ENCODE assay signal across 12 mouse cellular contexts in the genomic region with DNA sequence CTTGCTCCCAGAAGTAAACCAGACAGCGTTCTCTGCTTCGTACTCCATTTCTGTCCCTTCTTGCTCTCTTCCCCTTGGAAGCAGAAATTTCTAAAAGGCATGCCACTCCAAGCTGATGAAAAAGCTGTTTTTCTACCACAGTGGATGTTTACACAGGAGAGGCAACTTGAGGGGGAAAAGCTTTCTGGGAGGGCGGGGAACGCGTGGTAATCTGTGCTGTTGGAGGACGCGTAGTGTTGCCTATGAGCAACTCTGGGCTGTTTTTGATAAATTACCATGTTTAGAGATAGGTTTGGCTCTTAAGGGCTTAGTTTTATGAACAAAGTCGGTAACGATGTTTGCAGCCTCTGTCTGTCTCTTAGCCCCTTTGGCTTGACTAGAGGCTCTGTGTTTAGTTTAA. TPM values are rescaled to one million over a fixed set of nuclear protein-coding genes. Genes with fewer than 3 reads are reported as not detected.
A peak's percentile ranks its signal among the peaks of the same experiment; 100 is the strongest.
DNase-seq lines count a peak whose midpoint lies in the region; ATAC-seq lines count a peak whose summit lies in the region.
"Had no signal": no experiment of that assay in that cellular context is flagged by ENCODE, and none has a peak within 500 bp of the region (broad histone marks: within the 10 kb centered on the region; RNA-seq: fewer than 3 reads in every experiment).

No protein-coding gene starts in this region.

- ATAC-seq in heart, embryonic 13.5 days (ENCODE audit: extremely low read depth, insufficient number of reproducible peaks, low FRiP score, low TSS enrichment), result no peak
- no peak for ATAC-seq in midbrain, embryonic 11.5 days (ENCODE audit: low FRiP score)
- ATAC-seq in limb, embryonic 15.5 days (ENCODE audit: insufficient number of reproducible peaks, low FRiP score, low TSS enrichment, low read depth), result no peak
- no peak for ATAC-seq in stomach, embryonic 16.5 days (ENCODE audit: insufficient read depth, low FRiP score)
- ATAC-seq in erythroid progenitor cell, adult 5-6 weeks (replicated peaks; ENCODE audit: low FRiP score, poor library complexity, severe bottlenecking), result no peak

- H3K27ac ChIP-seq in heart, embryonic 13.5 days (replicated peaks), result peak overlapping the region; percentile 28; the same call in 1 of the 2 replicates
- H3K27ac ChIP-seq in midbrain, embryonic 11.5 days (ENCODE audit: low read depth, low read length), result no peak overlapping the region
- H3K27ac ChIP-seq in midbrain, embryonic 10.5 days (replicated peaks), result no peak overlapping the region
- H3K27ac ChIP-seq in limb, embryonic 15.5 days, result peak overlapping the region; percentile 47; the same call in 1 of the 2 replicates
- peak overlapping the region; percentile 62; the same call in 1 of the 2 replicates for H3K27ac ChIP-seq in stomach, embryonic 16.5 days (ENCODE audit: low read length)

- H3K36me3 ChIP-seq in heart, embryonic 13.5 days, result peaks cover 9% of the 10 kb centered on the region; the same call in 1 of the 2 replicates
- H3K36me3 ChIP-seq in midbrain, embryonic 11.5 days (ENCODE audit: control insufficient read depth, insufficient read depth, low read length), result no peaks in the 10 kb centered on the region
- H3K36me3 ChIP-seq in midbrain, embryonic 10.5 days, result peaks cover 7% of the 10 kb centered on the region; the same call in 1 of the 2 replicates
- no peaks in the 10 kb centered on the region for H3K36me3 ChIP-seq in limb, embryonic 15.5 days
- no peaks in the 10 kb centered on the region for H3K36me3 ChIP-seq in stomach, embryonic 16.5 days (ENCODE audit: control insufficient read depth, insufficient read depth, low read length)

- no peak for DNase-seq in heart, adult 9 months (ENCODE audit: low spot score in 2 of 2)
- peak; percentile 88 for DNase-seq in midbrain, embryonic 11.5 days (ENCODE audit: low spot score, missing footprints)
- no peak for DNase-seq in midbrain, embryonic 10.5 days (ENCODE audit: low spot score)
- no peak for DNase-seq in urinary bladder, adult 18-20 months (ENCODE audit: low spot score in 2 of 2)
- DNase-seq: B cell, adult 2 months; kidney, adult 9 months; right cerebral cortex, adult 18-20 months; thymus, adult 2 months had no signal

- 44% methylated on average over 9 of the region's 9 CpGs for WGBS in heart, embryonic 13.5 days
- 65% methylated on average over 9 of the region's 9 CpGs for WGBS in midbrain, embryonic 11.5 days
- 63% methylated on average over 9 of the region's 9 CpGs for WGBS in midbrain, embryonic 10.5 days
- WGBS in limb, embryonic 15.5 days, result 50% methylated on average over 9 of the region's 9 CpGs
- 27% methylated on average over 9 of the region's 9 CpGs for WGBS in stomach, embryonic 16.5 days

- H3K27me3 ChIP-seq in heart, embryonic 13.5 days (replicated peaks), result no peaks in the 10 kb centered on the region
- no peaks in the 10 kb centered on the region for H3K27me3 ChIP-seq in midbrain, embryonic 11.5 days (ENCODE audit: control insufficient read depth, insufficient read depth, low read length)
- peaks cover 38% of the 10 kb centered on the region for H3K27me3 ChIP-seq in midbrain, embryonic 10.5 days (ENCODE audit: low read depth, poor library complexity, severe bottlenecking)
- H3K27me3 ChIP-seq in limb, embryonic 15.5 days, result no peaks in the 10 kb centered on the region
- no peaks in the 10 kb centered on the region for H3K27me3 ChIP-seq in stomach, embryonic 16.5 days (ENCODE audit: control insufficient read depth, insufficient read depth, low read length)

- H3K9ac ChIP-seq in heart, embryonic 13.5 days, result peak overlapping the region; percentile 55
- H3K9ac ChIP-seq in midbrain, embryonic 11.5 days (ENCODE audit: low read length), result no peak overlapping the region
- H3K9ac ChIP-seq in limb, embryonic 15.5 days, result no peak overlapping the region
- peak overlapping the region; percentile 43 for H3K9ac ChIP-seq in stomach, embryonic 16.5 days (ENCODE audit: low read length)

- H3K9me3 ChIP-seq in heart, embryonic 13.5 days, result no peaks in the 10 kb centered on the region
- H3K9me3 ChIP-seq in midbrain, embryonic 11.5 days (ENCODE audit: control insufficient read depth, low read length), result no peaks in the 10 kb centered on the region
- no peaks in the 10 kb centered on the region for H3K9me3 ChIP-seq in midbrain, embryonic 10.5 days (replicated peaks)
- no peaks in the 10 kb centered on the region for H3K9me3 ChIP-seq in limb, embryonic 15.5 days
- no peaks in the 10 kb centered on the region for H3K9me3 ChIP-seq in stomach, embryonic 16.5 days (replicated peaks; ENCODE audit: control insufficient read depth, low read length)

- H3K4me1 ChIP-seq in heart, embryonic 13.5 days, result peaks cover 78% of the 10 kb centered on the region
- peaks cover 32% of the 10 kb centered on the region for H3K4me1 ChIP-seq in midbrain, embryonic 11.5 days (ENCODE audit: control insufficient read depth, insufficient read depth, low read length)
- peaks cover 51% of the 10 kb centered on the region for H3K4me1 ChIP-seq in midbrain, embryonic 10.5 days
- H3K4me1 ChIP-seq in limb, embryonic 15.5 days, result peaks cover 68% of the 10 kb centered on the region
- H3K4me1 ChIP-seq in stomach, embryonic 16.5 days (ENCODE audit: control insufficient read depth, insufficient read depth, low read length), result peaks cover 59% of the 10 kb centered on the region

- H3K4me3 ChIP-seq in heart, embryonic 13.5 days, result no peak overlapping the region
- no peak overlapping the region for H3K4me3 ChIP-seq in midbrain, embryonic 11.5 days (ENCODE audit: low read depth, low read length)
- H3K4me3 ChIP-seq in midbrain, embryonic 10.5 days, result no peak overlapping the region
- H3K4me3 ChIP-seq in limb, embryonic 15.5 days, result no peak overlapping the region
- H3K4me3 ChIP-seq in stomach, embryonic 16.5 days (replicated peaks; ENCODE audit: low read length), result 0 out of 2 replicates have a peak overlapping the region, but pooled peaks have one; percentile 5

- peak overlapping the region; percentile 22 for H3K4me2 ChIP-seq in heart, embryonic 13.5 days
- H3K4me2 ChIP-seq in midbrain, embryonic 11.5 days, result no peak overlapping the region
- no peak overlapping the region for H3K4me2 ChIP-seq in limb, embryonic 15.5 days
- peak overlapping the region; percentile 35 for H3K4me2 ChIP-seq in stomach, embryonic 16.5 days (ENCODE audit: low read depth, low read length)

RNA-seq across cellular contexts. Expression of a gene that starts 17.4 kb away (rescaled TPM):
- 15.3 and 15.9 TPM in 2 replicates for polyA plus RNA-seq in heart, embryonic 13.5 days (2015; fragmentation: Nextera tagmentation; extraction: Ambion mirVana)
- 42.5 and 44.1 TPM in 2 replicates for polyA plus RNA-seq in midbrain, embryonic 11.5 days (2014; fragmentation: Nextera tagmentation; extraction: Ambion mirVana)
- 15.8 and 33.2 TPM in 2 replicates for polyA plus RNA-seq in midbrain, embryonic 10.5 days (2016; fragmentation: Nextera tagmentation; extraction: Ambion mirVana)
- 52.1 and 60.9 TPM in 2 replicates for polyA plus RNA-seq in limb, embryonic 15.5 days (2015; fragmentation: Nextera tagmentation; extraction: Ambion mirVana)
- 24.9 and 25.5 TPM in 2 replicates for polyA plus RNA-seq in stomach, embryonic 16.5 days (2015; fragmentation: Nextera tagmentation; extraction: Ambion mirVana)
- total RNA-seq in erythroid progenitor cell, adult 5-6 weeks (2015; ENCODE audit: low replicate concordance), result 20.5 and 23.5 TPM in 2 replicates
- 7.4 and 12.9 TPM in 2 replicates for total RNA-seq in erythroid progenitor cell, adult 5-6 weeks (2017; ENCODE audit: low replicate concordance)

RNA-seq across cellular contexts. Expression of a gene that starts 20.4 kb away (rescaled TPM):
- not detected in 2 replicates for polyA plus RNA-seq in heart, embryonic 13.5 days (2015; fragmentation: Nextera tagmentation; extraction: Ambion mirVana)
- not detected in 2 replicates for polyA plus RNA-seq in midbrain, embryonic 11.5 days (2014; fragmentation: Nextera tagmentation; extraction: Ambion mirVana)
- not detected in 2 replicates for polyA plus RNA-seq in midbrain, embryonic 10.5 days (2016; fragmentation: Nextera tagmentation; extraction: Ambion mirVana)
- 0.20 TPM in 1 of 2 replicates, not detected in the other for polyA plus RNA-seq in limb, embryonic 15.5 days (2015; fragmentation: Nextera tagmentation; extraction: Ambion mirVana)
- polyA plus RNA-seq in stomach, embryonic 16.5 days (2015; fragmentation: Nextera tagmentation; extraction: Ambion mirVana), result not detected in 2 replicates
- total RNA-seq in erythroid progenitor cell, adult 5-6 weeks (2015; ENCODE audit: low replicate concordance), result not detected in 2 replicates
- total RNA-seq in erythroid progenitor cell, adult 5-6 weeks (2017; ENCODE audit: low replicate concordance), result not detected in 2 replicates
- polyA plus RNA-seq: thymus, adult 2 months had no signal

Comparison
In these comparisons a context has a peak if more than half of its experiments do, and no peak if none do; other contexts are left out.
1. H3K27ac ChIP-seq: peak in heart, embryonic 13.5 days (single experiment), limb, embryonic 15.5 days (single experiment) and stomach, embryonic 16.5 days (single experiment); none in midbrain, embryonic 11.5 days (single experiment) and midbrain, embryonic 10.5 days (single experiment).
2. H3K4me2 ChIP-seq: peak in heart, embryonic 13.5 days (single experiment) and stomach, embryonic 16.5 days (single experiment); none in midbrain, embryonic 11.5 days (single experiment) and limb, embryonic 15.5 days (single experiment).
3. H3K9ac ChIP-seq: peak in heart, embryonic 13.5 days (single experiment) and stomach, embryonic 16.5 days (single experiment); none in midbrain, embryonic 11.5 days (single experiment) and limb, embryonic 15.5 days (single experiment).